Mouse (Mus musculus) cerebellum, adult 2 months (tissue): ENCODE results near the gene Mef2d. TPM values are rescaled to one million over a fixed set of nuclear protein-coding genes. Genes with fewer than 3 reads are reported as not detected.
A peak's percentile ranks its signal among the peaks of the same experiment; 100 is the strongest.

Source experiments
- DNase-seq, 2 experiments: peaks; one replicate each; pipeline ENCODE4 v3.0.0; 2021
- H3K27ac ChIP-seq: fragments of 200-500 bp; 2 replicates; pipeline ENCODE4 v1.5.1; 2012; ENCODE audit warnings: low read length, control low read depth, inconsistent platforms; ENCODE audit not compliant: insufficient read depth
- H3K27me3 ChIP-seq: fragments of 200-500 bp; 2 replicates; pipeline ENCODE4 v1.6.1; 2012; ENCODE audit warnings: inconsistent platforms, mild to moderate bottlenecking, low read length, moderate library complexity; ENCODE audit not compliant: control insufficient read depth, insufficient read depth
- H3K4me1 ChIP-seq: fragments of 200-500 bp; 2 replicates; pipeline ENCODE4 v1.6.1; 2011; ENCODE audit warnings: low read length; ENCODE audit not compliant: control insufficient read depth, insufficient read depth
- H3K4me3 ChIP-seq: fragments of 200-500 bp; replicated peaks from 2 replicates; pipeline ENCODE3; 2011; ENCODE audit warnings: mild to moderate bottlenecking, low read depth, low read length, control low read depth; ENCODE audit not compliant: insufficient read depth
- CTCF ChIP-seq: fragments of 200-500 bp; IDR thresholded peaks from 2 replicates; pipeline ENCODE4 v1.5.1; 2011; ENCODE audit warnings: low read depth, mild to moderate bottlenecking, control low read depth, low read length, moderate library complexity, borderline replicate concordance; ENCODE audit not compliant: insufficient read depth
- POLR2A ChIP-seq: fragments of 200-500 bp; IDR thresholded peaks from 2 replicates; pipeline ENCODE4 v1.6.1; 2011; ENCODE audit warnings: low read length, control low read depth, borderline replicate concordance; ENCODE audit not compliant: insufficient read depth
- WGBS: fragments of 180-500 bp; shearing (Covaris S2); methylation state at CpG from one replicate; pipeline ENCODE4 v1.1.7; 2018; 5-methylcytosine and 5-hydroxymethylcytosine counted together
- polyA plus RNA-seq: library from polyadenylated mRNA; depleted of rRNA; stranded (reverse); fragments of >200 nt; gene quantifications from 2 replicates; pipeline ENCODE4 v1.2.3, GENCODE M21; 2012

Mef2d gene
- polyA plus RNA-seq, 1 experiment: 102 TPM

DNA sequence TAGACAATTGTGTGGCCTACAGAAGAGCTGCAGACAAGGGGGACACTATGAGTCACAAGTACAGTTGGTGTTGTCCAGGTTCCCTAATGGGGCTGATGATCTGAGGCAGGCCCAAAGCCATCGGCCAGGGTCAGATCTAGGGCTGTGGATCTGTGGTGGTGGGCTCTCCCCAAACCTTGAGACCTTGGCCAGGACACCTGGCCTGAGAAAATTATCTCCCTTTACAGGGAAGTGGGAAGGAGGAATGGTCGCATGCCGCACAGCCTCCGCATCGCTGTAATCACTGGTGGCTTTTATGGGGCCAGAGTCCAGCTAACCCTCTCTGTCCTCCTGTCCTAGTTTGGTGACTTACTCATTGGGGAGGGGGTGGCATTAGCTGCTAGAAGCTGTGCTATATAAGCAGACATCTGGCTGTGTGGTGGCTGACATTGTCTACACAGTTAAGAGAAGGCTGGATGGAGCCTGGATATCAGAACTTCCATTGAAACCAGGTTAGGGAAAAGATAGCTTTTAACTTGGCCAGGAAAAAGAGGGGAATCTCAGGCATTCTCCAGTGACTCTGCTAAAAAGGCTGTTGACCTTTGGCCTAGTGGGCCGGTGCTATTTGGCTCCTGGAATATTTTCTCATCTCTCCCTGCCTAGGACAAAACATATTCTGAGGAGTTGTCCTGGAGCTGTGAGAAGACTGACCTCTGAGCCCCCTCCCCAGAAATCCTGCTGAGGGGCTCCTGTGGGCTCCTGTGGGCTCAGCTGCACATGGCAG is 2.7 kb downstream of the Mef2d start:
- no peak for TF ChIP-seq CTCF
- TF ChIP-seq POLR2A: no peak
- peak; percentile 46 to 54 for DNase-seq
- H3K27ac ChIP-seq: peak overlapping the region; percentile 96
- H3K4me3 ChIP-seq: peak overlapping the region; percentile 92
- H3K4me1 ChIP-seq: peaks cover 43% of the 10 kb centered on the region
- no peaks in the 10 kb centered on the region for H3K27me3 ChIP-seq
- WGBS: 4% methylated on average over 6 of the region's 6 CpGs

DNA sequence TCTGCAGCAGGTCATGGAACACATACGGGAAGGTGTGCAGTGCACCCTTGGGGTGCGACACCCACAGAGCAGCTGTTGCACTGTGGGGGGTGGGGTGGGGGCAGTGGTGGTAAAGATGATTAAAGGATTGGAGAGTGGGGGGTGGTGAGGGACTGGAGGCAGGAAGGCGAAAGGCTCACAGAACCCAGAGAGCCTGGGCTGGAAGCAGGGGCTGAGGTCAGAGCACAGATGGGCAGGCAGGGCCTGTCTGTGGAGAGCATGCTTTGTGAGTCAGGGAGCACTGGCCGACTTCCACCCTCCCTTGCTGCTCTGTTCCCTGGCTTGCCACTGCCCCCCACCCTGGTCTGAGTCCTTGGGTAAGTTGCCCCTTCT is 3.2 kb downstream of the Mef2d start:
- WGBS: 1% methylated on average over 4 of the region's 4 CpGs
- DNase-seq: peak; percentile 82 to 88
- H3K4me1 ChIP-seq: peaks cover 47% of the 10 kb centered on the region
- peak overlapping the region; percentile 96 for H3K27ac ChIP-seq
- H3K4me3 ChIP-seq: peak overlapping the region; percentile 92
- H3K27me3 ChIP-seq: no peaks in the 10 kb centered on the region
- TF ChIP-seq POLR2A (no peak; the same call in 1 of the 2 replicates), CTCF (no peak)

DNA sequence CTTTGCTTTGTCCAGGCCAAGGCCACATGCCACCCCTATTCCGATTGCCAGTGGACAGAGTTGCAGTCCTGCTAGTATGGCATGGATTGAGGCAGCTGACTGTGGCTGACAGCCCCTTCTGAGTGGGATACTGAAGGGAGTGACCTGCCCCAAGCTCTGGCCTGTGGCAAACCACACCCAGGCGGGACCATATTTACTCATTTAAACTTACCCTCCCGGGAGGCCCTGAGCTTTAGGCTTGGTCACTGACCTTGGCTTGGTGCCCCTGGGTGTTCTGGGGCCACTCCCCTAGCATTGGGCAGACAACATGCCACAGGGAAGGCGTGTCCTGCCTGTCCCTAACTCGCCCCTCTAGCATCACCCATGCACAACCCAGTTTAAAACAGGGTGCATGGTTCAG is 3.8 kb downstream of the Mef2d start:
- DNase-seq: peak; percentile 40 to 47
- Histone ChIP-seq H3K27ac (peak overlapping the region; percentile 96), H3K4me1 (peaks cover 50% of the 10 kb centered on the region), H3K27me3 (no peaks in the 10 kb centered on the region), H3K4me3 (peak overlapping the region; percentile 92)
- WGBS: 15% methylated on average over 5 of the region's 5 CpGs
- TF ChIP-seq CTCF (no peak), POLR2A (no peak)

DNA sequence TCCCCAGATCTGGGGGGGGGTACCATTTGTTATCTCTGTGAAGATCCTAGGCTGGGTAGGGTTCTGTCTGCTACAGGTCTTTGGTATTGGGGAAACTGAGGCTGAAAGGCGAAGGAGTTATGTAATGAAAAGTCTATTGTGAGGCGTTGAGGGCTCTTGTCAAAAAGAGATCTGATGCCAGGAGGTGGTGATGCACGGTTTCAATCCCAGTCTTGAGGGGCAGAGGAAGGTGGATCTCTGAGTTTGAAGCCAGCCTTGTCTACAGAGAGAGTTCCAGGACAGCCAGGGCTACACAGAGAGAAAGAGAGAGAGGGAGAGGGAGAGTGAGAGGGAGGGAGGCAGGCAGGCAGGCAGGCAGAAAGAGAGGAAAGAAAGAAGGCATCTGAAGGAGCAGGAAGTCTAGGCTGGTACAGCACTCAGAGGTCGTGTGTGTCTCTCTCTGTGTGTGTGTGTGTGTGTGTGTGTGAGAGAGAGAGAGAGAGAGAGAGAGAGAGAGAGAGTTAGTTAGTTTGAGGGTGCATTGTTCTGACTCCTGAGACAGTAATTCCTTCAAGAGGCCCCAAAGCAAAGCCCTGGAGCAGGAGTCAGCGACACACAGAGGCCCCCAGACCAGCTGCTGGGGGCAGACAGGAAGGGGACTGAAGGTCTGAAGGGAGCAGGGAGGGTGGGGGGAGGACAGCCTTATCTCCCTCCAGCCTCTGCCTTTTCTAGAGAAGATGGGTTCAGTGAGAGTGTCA is 4.4 kb downstream of the Mef2d start:
- Histone ChIP-seq H3K27me3 (no peaks in the 10 kb centered on the region), H3K4me3 (no peak overlapping the region)

DNA sequence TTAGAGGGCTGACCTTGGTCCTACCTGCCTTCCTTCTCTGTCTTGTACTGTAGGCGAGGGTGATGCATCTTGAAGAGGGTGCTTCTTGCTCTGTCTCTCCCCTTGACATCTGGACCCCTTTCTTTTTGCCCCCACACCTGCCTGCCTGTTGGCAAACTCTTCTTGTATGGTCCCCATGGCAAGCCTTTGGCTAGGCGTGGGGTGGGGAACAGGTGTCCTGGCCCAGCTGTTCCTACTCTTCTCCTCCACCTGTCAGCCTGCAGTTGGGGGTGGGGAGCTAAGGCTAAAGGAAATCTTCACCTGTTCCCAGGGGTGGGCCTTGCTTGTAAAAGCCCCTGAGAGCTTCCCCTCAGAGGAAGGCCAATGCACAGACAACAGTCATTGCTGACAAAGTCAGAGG is 5.3 kb downstream of the Mef2d start:
- Histone ChIP-seq H3K27me3 (no peaks in the 10 kb centered on the region), H3K4me3 (no peak overlapping the region), H3K27ac (peak overlapping the region; percentile 41; the same call in 1 of the 2 replicates), H3K4me1 (peaks cover 63% of the 10 kb centered on the region)
- no peak for TF ChIP-seq POLR2A
- no peak for TF ChIP-seq CTCF
- peak; percentile 27 to 28 for DNase-seq
- WGBS: 31% methylated on average over 2 of the region's 2 CpGs

More for the DNA sequence above, 4.4 kb downstream of the Mef2d start:
- TF ChIP-seq CTCF (no peak), POLR2A (no peak)
- peak; percentile 10 to 25 for DNase-seq
- H3K4me1 ChIP-seq: peaks cover 54% of the 10 kb centered on the region
- WGBS: 21% methylated on average over 5 of the region's 5 CpGs
- peak overlapping the region; percentile 96 for H3K27ac ChIP-seq

DNA sequence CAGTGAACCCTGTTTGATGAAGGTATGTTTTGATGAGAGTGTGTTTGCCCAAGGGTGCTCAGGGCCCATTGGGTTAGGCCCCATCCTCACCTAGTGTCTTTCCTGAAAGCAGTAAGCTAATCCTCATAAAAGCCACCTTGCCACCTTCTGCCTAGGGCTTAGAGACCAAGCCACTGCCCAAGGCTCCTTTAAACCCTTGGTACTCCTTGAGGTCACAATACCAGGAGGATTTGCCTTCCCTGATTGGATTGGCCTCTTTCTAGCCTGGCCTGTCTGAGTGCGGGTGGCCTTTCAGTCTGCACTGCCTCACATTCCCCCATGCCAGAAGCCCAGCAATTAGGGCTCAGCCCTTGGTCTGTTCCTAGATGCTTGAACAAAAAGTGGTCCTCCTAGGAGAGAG is 5.7 kb downstream of the Mef2d start:
- WGBS: 29% methylated on average over 1 of the region's 1 CpGs
- Histone ChIP-seq H3K4me3 (no peak overlapping the region), H3K27me3 (no peaks in the 10 kb centered on the region), H3K4me1 (peaks cover 66% of the 10 kb centered on the region), H3K27ac (peak overlapping the region; percentile 41)
- TF ChIP-seq POLR2A (no peak), CTCF (no peak)
- no peak for DNase-seq

DNA sequence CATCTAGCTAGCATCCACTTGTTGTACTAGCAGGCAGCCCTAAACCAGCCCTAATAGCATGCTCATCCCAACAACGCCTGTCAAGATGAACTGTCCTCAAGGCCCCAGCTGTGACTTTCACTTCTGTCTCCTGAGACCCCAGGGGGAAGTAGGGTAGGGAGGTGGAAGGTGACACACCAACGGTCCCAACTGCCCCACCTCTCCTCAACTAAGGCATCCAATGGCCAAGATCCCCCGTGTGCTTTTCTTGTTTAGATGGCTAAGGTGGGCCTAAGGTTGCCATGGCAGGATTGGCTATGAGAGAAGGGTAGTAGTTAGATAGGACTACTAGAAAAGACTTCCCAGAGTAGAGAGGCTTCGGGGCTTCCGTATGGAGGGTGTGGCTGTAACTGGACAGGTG is 6.2 kb downstream of the Mef2d start:
- Histone ChIP-seq H3K27ac (peak overlapping the region; percentile 93; the same call in 1 of the 2 replicates), H3K4me3 (no peak overlapping the region), H3K27me3 (no peaks in the 10 kb centered on the region), H3K4me1 (peaks cover 71% of the 10 kb centered on the region)
- TF ChIP-seq CTCF (no peak), POLR2A (no peak)
- no peak for DNase-seq
- 59% methylated on average over 5 of the region's 5 CpGs for WGBS

DNA sequence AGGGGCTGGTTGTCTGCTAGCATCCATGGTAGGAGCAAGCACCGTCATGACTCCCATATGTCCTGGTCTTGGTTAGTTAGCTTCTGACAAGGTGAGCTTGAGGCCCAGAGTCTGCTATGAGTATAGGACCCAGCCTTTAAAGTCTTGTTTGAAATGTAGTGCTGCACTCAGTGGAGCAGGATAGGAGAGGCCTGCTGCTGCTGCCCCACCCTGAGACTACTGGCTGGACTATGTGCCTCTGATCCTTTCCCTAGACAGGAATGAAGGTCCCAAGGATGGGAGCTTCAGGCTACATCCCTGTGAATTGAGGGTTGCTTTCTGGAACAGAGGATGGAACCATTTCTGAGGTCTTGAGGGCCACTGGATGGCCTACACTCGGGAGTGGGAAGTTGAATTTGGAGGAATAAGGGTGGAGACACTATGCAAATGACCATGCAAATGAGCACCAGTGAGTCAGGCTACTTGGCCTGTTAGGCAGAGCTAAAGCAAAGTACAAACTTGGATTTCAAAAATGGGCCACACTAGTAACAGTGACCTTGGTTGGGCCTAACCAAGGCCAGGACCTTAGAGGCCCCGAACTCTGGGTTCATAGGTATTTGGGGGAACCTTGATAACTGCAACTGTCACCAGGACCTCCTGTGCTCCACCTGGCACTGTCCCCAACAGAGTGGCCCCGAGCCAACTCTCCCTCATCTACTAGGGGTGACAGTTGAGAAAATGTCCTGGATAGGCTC is 6.8 kb downstream of the Mef2d start:
- 8% methylated on average over 4 of the region's 4 CpGs for WGBS
- H3K27ac ChIP-seq: peak overlapping the region; percentile 93
- TF ChIP-seq POLR2A (no peak), CTCF (no peak)
- no peaks in the 10 kb centered on the region for H3K27me3 ChIP-seq
- H3K4me3 ChIP-seq: no peak overlapping the region
- H3K4me1 ChIP-seq: peaks cover 75% of the 10 kb centered on the region
- peak; percentile 66 to 73 for DNase-seq
